Mouse (Mus musculus) cerebellum, adult 2 months (tissue): Measurements from ENCODE around the gene Cacna1d.

Experiments
- CTCF ChIP-seq: fragments of 200-500 bp; IDR thresholded peaks from 2 replicates; pipeline ENCODE4 v1.5.1; 2011; ENCODE audit warnings: low read depth, mild to moderate bottlenecking, control low read depth, low read length, moderate library complexity, borderline replicate concordance; ENCODE audit not compliant: insufficient read depth
- POLR2A ChIP-seq: fragments of 200-500 bp; IDR thresholded peaks from 2 replicates; pipeline ENCODE4 v1.6.1; 2011; ENCODE audit warnings: low read length, control low read depth, borderline replicate concordance; ENCODE audit not compliant: insufficient read depth

DNA sequence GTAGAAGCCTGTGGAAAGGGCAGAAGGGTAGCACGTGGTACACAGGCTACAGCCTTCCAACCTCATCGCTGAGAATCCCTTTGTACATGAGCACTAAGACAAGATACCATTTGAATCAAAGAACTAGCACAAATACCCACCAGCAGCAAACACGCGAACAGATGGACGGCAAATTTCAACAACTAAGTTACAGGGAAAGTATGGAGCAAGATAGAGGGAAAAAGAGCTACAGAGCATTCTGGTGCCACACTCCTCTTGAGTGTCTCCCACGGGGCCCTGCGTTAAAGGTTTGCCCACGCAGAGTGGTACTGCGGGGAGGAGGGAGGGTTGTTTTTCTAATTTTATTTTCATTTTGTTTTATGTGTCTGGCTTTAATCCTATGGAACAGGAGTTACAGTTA is 215.7 kb downstream of the Cacna1d start:
- TF ChIP-seq CTCF (no peak), POLR2A (no peak)
